Comparison of ENCODE assay signal across 21 mouse cellular contexts in the genomic region with DNA sequence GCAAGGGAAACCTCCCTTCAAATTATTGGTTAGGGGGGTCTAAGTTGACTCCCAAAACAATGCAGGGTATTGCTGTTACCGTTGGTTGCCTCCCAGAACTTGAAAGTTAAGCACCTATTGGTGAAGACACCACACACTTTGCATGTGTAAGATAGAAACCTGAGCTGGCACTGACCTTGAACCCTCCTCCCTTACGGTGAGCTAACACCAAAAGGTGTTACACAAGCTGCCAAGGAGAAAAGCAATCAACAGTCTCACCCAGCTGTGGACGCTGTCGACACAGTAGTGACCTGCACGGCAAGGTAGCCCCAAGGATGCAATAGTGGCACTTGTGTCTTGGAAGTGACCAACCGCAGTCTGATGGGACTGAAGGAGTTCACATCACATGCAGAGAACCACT. TPM values are rescaled to one million over a fixed set of nuclear protein-coding genes. Genes with fewer than 3 reads are reported as not detected.
"Had no signal": no experiment of that assay in that cellular context is flagged by ENCODE, and none has a peak within 500 bp of the region (broad histone marks: within the 10 kb centered on the region; RNA-seq: fewer than 3 reads in every experiment).

No protein-coding gene starts in this region.

- DNase-seq: kidney, adult 8-10 months; kidney, postnatal 10 days; kidney, postnatal 4 days; left cerebral cortex, postnatal 4 days; liver, embryonic 13.5 days; lung, postnatal 4 days; retina, postnatal 1 day; right cerebral cortex, postnatal 4 days; spleen, adult 18-20 months; thymus, adult 18-20 months; thymus, postnatal 14 days had no signal

- ATAC-seq: midbrain, embryonic 15.5 days had no signal

- H3K4me3 ChIP-seq: layer of hippocampus, adult 2 months; limb, embryonic 13.5 days; liver, embryonic 13.5 days; midbrain, embryonic 10.5 days; midbrain, embryonic 15.5 days; neural tube, embryonic 13.5 days had no signal

- H3K9ac ChIP-seq: limb, embryonic 13.5 days; midbrain, embryonic 15.5 days; neural tube, embryonic 13.5 days had no signal

- H3K27me3 ChIP-seq: limb, embryonic 13.5 days; liver, embryonic 13.5 days; midbrain, embryonic 15.5 days; neural tube, embryonic 13.5 days had no signal

- H3K9me3 ChIP-seq: limb, embryonic 13.5 days; liver, embryonic 13.5 days; midbrain, embryonic 10.5 days; midbrain, embryonic 15.5 days; neural tube, embryonic 13.5 days had no signal

- H3K4me2 ChIP-seq: limb, embryonic 13.5 days; liver, embryonic 13.5 days; midbrain, embryonic 15.5 days; neural tube, embryonic 13.5 days had no signal

- H3K36me3 ChIP-seq: midbrain, embryonic 15.5 days had no signal

- H3K27ac ChIP-seq: layer of hippocampus, adult 2 months; limb, embryonic 13.5 days; liver, embryonic 13.5 days; midbrain, embryonic 10.5 days; midbrain, embryonic 15.5 days; neural tube, embryonic 13.5 days had no signal

RNA-seq across cellular contexts. Expression of a gene that starts 9.9 kb away (rescaled TPM):
- total RNA-seq: layer of hippocampus, adult 2 months; left cerebral cortex, postnatal 10 days; left cerebral cortex, postnatal 4 days; megakaryocyte, adult 5-6 weeks had no signal
- polyA plus RNA-seq: liver, embryonic 13.5 days; lung, embryonic 16.5 days; midbrain, embryonic 15.5 days had no signal

RNA-seq across cellular contexts. Expression of a gene that starts 14.3 kb away (rescaled TPM):
- total RNA-seq: layer of hippocampus, adult 2 months; layer of hippocampus, postnatal 10 days; left cerebral cortex, postnatal 10 days; left cerebral cortex, postnatal 4 days; megakaryocyte, adult 5-6 weeks had no signal
- polyA plus RNA-seq: limb, embryonic 13.5 days; liver, embryonic 13.5 days; lung, embryonic 16.5 days; midbrain, embryonic 15.5 days; neural tube, embryonic 13.5 days; stomach, embryonic 14.5 days had no signal
